Mouse (Mus musculus) embryo, embryonic 11 days (tissue): Measurements from ENCODE around the gene Kpna7.

Experiments used
- DNase-seq: peaks from one replicate; pipeline ENCODE4 v3.0.0-alpha.2; 2015

Gene Kpna7

DNA sequence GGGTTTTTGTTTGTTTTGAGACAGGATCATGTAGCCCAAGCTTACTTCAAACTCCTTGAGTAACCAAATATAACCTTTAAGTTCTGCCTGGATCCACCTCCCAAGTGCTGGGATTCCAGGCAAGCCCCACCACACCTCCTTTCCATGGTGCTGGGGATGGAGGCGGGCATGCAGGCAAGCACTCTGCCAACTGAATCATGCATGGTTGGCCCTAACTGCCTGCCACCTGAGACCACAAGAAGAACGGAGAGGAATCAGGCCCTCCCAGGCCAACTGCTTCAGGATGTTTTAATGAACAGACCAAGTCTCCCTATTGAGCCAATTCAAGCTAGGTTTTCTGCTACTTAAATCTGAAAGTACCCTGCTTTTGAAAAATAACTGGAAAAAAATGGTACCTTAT lies 131.2 kb downstream of the Kpna7 start:
- no peak for DNase-seq

DNA sequence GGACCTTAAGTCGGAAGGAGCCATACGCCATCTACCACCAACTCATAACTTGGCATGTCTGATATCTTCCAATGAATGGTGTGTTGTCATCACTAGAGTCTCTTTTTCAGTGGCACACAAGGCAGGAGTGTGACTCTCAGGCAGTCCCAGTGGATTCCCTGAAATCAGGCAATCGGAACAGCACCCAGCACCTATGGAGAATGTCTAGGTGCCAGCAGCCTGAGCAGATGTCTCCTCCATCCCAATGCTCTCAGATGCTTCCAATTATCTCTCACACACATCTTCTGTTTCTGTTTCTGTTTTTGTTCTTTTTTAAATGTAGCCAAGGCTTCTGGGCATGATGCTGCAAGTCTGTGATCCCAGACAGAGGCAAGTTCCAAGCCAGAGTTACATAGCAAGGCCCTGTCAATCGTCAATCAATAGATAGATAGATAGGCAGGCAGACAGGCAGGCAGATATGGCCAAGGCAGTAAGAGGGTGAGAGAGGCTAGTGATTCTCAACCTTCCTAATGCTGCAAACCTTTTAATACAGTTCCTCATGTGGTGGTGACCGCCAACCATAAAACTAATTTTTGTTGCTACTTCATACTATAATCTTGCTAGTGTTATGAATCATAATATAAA lies 133.3 kb downstream of the Kpna7 start:
- DNase-seq, result no peak

DNA sequence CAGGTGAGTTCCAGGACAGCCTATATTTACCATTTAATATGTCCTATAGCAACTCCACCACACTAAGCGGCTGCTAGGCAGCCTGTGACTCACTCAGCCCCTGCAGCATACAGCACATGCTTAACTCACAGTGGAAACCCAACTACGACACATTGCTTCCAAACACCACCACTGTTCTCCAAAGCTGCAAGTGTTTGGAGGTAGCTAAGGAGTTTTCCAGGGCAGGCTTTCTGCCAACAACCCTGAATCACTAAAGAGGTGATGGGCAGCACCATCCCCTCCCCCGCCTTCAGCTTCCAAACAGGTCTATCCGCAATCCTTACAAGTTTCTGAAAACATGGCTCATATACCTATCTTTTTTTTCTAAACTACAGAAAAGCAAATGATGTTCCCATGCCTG lies 134.0 kb downstream of the Kpna7 start:
- DNase-seq, result no peak

DNA sequence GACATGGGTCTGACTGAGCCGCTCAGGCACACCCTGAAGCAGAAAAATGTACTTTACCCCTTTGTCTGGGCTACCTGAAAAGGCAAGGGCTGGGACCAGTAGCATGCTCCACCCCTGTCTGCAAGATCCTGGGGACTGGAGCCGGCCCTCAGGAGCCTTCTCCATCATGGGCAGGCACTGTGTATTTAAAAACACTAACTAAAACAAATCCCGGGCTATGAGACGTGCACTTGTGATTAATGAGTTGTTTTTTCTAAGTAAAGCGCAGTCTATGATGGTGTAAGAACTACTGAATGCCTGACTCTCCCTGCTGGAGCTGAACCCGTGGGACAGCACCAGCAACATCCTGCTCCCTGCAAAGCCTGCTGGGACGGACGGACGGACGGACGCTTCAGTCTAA lies 135.4 kb downstream of the Kpna7 start:
- no peak for DNase-seq

DNA sequence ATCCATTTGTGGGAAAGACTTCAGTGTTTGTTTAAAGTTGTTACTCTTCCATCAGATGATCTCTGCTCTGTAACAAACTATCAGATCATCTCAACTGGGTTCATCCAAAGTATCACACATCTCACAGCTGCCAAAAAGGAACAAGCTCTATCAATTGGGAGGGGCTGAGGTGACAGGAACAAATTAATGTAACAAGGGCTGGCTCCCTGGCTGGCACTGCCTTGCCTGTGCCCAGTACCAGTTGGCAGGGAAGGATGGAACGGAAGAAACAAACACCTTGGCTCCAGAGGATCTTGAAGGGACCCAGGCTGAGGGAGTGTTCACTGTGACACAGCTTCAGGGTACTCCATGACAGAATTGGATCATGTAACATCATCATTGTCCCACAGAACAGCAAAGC lies 135.8 kb downstream of the Kpna7 start:
- DNase-seq, result no peak

DNA sequence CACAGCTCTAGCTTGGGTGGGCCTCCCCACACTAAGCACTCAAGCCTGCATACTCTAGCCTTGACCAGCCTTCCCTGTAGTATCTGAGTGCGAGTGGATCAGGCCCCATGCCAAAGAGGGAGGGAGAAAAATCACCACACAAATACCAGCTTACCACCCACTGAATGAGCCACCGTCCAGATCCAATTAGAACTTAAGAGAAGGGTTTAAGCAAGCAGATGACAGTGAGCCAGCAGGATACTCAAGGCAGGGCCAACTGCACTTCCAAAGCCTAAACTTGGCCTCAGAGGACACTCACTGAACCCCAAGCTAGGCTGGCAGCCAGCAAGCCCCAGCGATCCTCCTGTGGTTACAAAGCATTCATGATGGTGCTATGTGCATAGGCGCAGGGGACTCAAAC lies 137.8 kb downstream of the Kpna7 start:
- no peak for DNase-seq

DNA sequence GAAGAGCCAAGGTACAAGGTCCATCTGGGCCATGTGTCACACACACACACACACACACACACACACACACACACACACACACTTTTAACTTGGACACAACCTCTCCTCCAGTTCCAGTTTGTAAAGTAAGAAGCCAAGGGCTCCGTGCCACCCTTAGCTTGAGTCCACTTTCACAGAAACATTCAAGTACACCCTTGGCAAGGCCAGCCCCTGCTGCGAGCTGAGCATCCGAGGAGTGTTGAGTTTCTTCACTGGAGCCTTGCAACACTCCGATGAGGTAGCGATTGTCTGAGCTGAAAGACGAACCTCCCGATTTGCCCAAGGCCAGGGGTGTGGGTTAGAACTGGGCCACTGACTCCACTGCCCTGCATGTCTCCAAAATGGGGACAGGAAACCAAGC lies 138.9 kb downstream of the Kpna7 start:
- DNase-seq, result no peak

DNA sequence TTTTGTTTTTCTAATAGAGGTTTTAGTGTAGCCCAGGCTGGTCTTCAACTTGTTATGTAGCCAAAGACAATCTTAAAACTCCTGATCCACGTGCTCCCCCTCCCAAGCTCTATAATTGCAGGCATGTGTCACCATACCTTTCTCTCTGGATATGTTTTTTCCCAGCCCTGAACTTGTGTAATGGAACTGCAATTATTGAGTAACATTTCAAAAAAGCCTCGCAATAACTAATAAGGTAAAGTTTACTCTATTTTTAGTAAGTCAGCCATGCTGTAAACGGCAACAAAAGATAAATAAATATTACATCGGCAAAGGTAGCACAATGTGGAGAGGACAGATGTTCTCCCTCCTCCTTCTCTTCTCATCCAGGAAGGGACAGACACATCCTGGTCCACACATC lies 139.5 kb downstream of the Kpna7 start:
- DNase-seq, result no peak

DNA sequence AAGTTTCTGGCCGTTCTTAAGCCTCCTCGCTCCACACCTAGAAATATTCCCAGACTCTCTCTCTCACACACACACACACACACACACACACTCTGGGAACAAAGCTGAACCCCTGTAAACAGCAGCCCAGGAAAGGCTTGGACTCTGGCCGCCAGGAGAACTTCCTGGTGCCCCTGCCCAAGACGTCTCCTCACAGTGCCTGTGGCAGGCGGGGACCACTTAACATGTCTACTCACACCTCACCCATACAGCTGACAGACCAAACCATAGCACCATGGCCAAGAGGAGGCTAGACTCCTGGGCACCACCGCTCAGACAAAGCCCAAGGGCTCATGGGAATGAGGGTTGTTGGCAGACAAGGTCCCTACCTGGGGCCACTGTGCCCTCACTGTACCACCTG lies 140.5 kb downstream of the Kpna7 start:
- DNase-seq, result no peak

DNA sequence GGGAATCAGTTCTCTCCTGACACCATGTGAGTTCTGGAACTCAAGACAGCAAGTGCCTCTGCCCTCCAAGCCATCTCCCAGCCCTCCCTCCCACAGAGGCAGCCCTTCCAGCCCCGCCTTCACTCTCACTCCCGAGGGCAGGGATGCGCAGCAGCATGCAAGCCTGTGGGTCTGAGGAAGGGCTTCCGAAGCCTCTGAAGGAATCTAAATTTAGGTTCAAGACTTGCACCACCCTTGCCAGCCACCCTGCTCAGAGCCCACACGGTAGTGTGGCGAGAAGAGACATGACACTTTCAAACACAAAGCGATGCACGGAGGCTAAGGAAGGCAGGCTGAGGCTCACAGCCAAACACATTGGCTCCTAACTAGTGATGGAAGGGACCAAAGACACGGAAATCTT lies 141.4 kb downstream of the Kpna7 start:
- DNase-seq, result no peak

DNA sequence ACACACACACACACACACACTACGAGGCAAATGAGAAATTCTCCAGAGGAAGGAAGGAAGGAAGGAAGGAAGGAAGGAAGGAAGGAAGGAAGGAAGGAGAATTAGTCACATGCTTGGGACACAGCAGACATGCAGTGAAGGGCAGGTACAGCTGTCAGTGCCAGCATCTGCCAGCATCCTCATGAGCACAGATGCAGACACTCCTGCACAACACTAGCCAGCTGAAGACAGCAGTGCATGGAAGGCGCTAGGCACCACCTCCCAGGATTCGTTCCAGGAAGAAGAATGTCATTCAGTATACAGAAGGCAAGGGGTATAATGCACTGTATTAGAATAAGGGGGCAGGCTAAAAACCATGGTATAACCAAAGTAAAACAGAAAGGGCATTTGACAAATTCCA lies 142.9 kb downstream of the Kpna7 start:
- no peak for DNase-seq

DNA sequence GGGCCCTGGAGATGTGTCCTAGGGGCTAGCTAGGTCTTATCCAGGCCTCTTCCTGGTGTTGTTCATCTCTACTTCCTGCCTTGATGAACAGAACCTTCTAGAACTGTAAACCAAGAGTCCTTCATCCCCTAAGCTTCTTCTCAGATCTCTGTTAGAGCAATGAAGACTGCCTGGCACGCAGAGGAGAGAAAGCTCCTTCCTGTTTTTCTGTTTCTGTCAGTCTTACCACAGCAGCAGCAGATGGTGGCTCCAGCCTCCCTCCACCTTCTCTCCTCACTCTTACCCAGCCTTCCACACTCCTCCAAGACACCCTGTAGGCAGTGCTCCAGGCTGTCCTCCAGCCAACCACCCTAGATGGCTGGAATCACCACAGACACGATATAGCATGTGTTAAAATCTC lies 146.5 kb downstream of the Kpna7 start:
- no peak for DNase-seq
